Mouse (Mus musculus) liver, adult 2 months (tissue): ENCODE measurements at regions not wholly inside any gene's neighbourhood (a gene's known extent, or its start where the extent isn't known, plus 50 kb on each side); places are given as distances from the start of the nearest gene placed in this dataset.

ENCODE experiments used
- CTCF ChIP-seq: fragments of 200-500 bp; IDR thresholded peaks from 2 replicates; pipeline ENCODE4 v1.5.1; 2011; ENCODE audit warnings: low read depth, low read length, control low read depth
- POLR2A ChIP-seq: fragments of 200-500 bp; IDR thresholded peaks from 2 replicates; pipeline ENCODE4 v1.6.1; 2011; ENCODE audit warnings: low read length, control low read depth; ENCODE audit not compliant: insufficient read depth; ENCODE audit errors: extremely low read depth

DNA sequence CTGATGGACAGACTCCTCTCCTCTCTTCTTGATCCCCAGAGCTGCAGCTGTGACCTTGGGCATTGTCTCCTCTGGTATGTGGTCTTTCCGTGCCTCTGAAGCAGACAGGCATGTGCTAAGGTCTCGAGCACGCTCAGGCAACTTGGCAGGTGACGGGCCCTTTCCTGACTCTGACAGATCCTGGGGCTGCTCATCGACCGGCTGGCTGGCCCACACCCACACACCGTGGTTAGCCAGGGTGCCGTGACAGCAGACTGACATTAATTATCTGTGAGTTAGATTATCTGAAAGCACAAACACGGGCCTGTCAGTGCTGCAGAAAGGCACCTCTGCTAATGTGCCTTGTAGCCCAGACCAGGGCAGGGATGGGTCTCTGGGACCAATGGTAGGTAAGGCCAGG, 298.5 kb upstream of the Kdm8 start:
- no peak for TF ChIP-seq CTCF
- TF ChIP-seq POLR2A, result no peak
